Mouse (Mus musculus): ENCODE data around the gene Ugt1a6b.

DNA sequence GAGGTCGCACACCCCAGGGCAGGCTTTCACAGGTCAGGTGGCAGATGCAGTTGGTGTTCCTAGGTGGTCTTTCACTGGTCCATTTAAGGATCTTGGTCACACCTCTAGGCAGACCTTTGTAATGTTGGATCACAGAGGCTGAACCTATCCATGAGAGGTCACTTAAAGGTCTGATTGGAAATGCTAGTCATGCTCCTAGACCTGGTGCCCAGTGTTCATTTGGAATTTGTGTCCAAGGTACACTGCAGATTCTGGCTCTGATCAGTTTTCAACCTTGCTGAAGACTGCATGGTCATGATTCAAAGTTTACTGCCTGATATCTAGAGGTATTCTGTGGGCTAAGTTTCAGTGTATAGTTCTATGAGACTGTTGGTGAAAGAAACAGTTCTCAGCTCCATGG lies 76.6 kb downstream of the Ugt1a6b start:
- TF ChIP-seq EP300 (optimal IDR thresholded peaks at IDR 0.05) (no peak), CTCF (IDR thresholded peaks at IDR 0.05; ENCODE audit: low read depth) (no peak)
